8 mouse cellular contexts compared by ENCODE assay signal in genomic region chr10:60373937-60374578, GRCm38 (mm10). TPM values are rescaled to one million over a fixed set of nuclear protein-coding genes. Genes with fewer than 3 reads are reported as not detected.
DNase-seq lines count a peak whose midpoint lies in the region; ATAC-seq lines count a peak whose summit lies in the region.

No protein-coding gene starts in this region.

- H3K4me1 ChIP-seq in neural tube, embryonic 15.5 days: peaks cover 9% of the 10 kb centered on the region; the same call in 1 of the 2 replicates
- peaks cover 20% of the 10 kb centered on the region for H3K4me1 ChIP-seq in heart, embryonic 13.5 days
- peaks cover 13% of the 10 kb centered on the region for H3K4me1 ChIP-seq in limb, embryonic 11.5 days (ENCODE audit: control insufficient read depth, insufficient read depth, low read length)

- H3K9ac ChIP-seq in neural tube, embryonic 15.5 days (replicated peaks): no peak overlapping the region
- H3K9ac ChIP-seq in heart, embryonic 13.5 days: no peak overlapping the region
- H3K9ac ChIP-seq in limb, embryonic 11.5 days (ENCODE audit: low read length): no peak overlapping the region

- no peaks in the 10 kb centered on the region for H3K27me3 ChIP-seq in neural tube, embryonic 15.5 days (replicated peaks)
- no peaks in the 10 kb centered on the region; the same call in 1 of the 2 replicates for H3K27me3 ChIP-seq in heart, embryonic 13.5 days (replicated peaks)
- no peaks in the 10 kb centered on the region for H3K27me3 ChIP-seq in limb, embryonic 11.5 days (ENCODE audit: control insufficient read depth, insufficient read depth, low read length)

- no peak overlapping the region for H3K4me2 ChIP-seq in neural tube, embryonic 15.5 days
- H3K4me2 ChIP-seq in heart, embryonic 13.5 days: no peak overlapping the region
- 0 out of 2 replicates have a peak overlapping the region, but pooled peaks have one; percentile 5 for H3K4me2 ChIP-seq in limb, embryonic 11.5 days (ENCODE audit: low read depth, severe bottlenecking)

- H3K36me3 ChIP-seq in neural tube, embryonic 15.5 days: no peaks in the 10 kb centered on the region
- no peaks in the 10 kb centered on the region for H3K36me3 ChIP-seq in heart, embryonic 13.5 days
- H3K36me3 ChIP-seq in limb, embryonic 11.5 days (ENCODE audit: control insufficient read depth, insufficient read depth, low read length): no peaks in the 10 kb centered on the region

- H3K27ac ChIP-seq in neural tube, embryonic 15.5 days (replicated peaks): no peak overlapping the region
- H3K27ac ChIP-seq in heart, embryonic 13.5 days (replicated peaks): peak overlapping the region; percentile 53; the same call in 1 of the 2 replicates
- H3K27ac ChIP-seq in limb, embryonic 11.5 days (replicated peaks; ENCODE audit: low read depth, low read length): peak overlapping the region; percentile 55; the same call in 1 of the 2 replicates

- H3K4me3 ChIP-seq in neural tube, embryonic 15.5 days (replicated peaks): no peak overlapping the region
- H3K4me3 ChIP-seq in heart, embryonic 13.5 days: no peak overlapping the region
- no peak overlapping the region for H3K4me3 ChIP-seq in limb, embryonic 11.5 days (ENCODE audit: low read depth, low read length)

- 58% methylated on average over 8 of the region's 8 CpGs for whole genome bisulfite sequencing in neural tube, embryonic 15.5 days
- 50% methylated on average over 8 of the region's 8 CpGs for WGBS in heart, embryonic 13.5 days
- WGBS in limb, embryonic 11.5 days: 41% methylated on average over 8 of the region's 8 CpGs

- ATAC-seq in neural tube, embryonic 15.5 days (ENCODE audit: low FRiP score): no peak
- ATAC-seq in heart, embryonic 13.5 days (ENCODE audit: extremely low read depth, insufficient number of reproducible peaks, low FRiP score, low TSS enrichment): no peak
- no peak for ATAC-seq in limb, embryonic 11.5 days (ENCODE audit: insufficient number of reproducible peaks, low FRiP score, low TSS enrichment, low read depth)

- DNase-seq in neural tube, embryonic 10.5 days (ENCODE audit: extremely low spot score, low spot score): peak; percentile 27
- peak; percentile 29 for DNase-seq in limb, embryonic 11.5 days (ENCODE audit: low spot score)
- DNase-seq in ovary, postnatal 36 days (ENCODE audit: low spot score): no peak
- DNase-seq in thymus, postnatal 4 days: no peak
- DNase-seq in thymus, postnatal 10 days (ENCODE audit: low spot score in 2 of 2): no peak
- DNase-seq in frontal cortex, postnatal 10 days (ENCODE audit: low spot score in 2 of 2): no peak

- no peaks in the 10 kb centered on the region for H3K9me3 ChIP-seq in neural tube, embryonic 15.5 days (replicated peaks)
- no peaks in the 10 kb centered on the region for H3K9me3 ChIP-seq in heart, embryonic 13.5 days
- no peaks in the 10 kb centered on the region for H3K9me3 ChIP-seq in limb, embryonic 11.5 days (ENCODE audit: control insufficient read depth, low read length)

RNA-seq across cellular contexts. Expression of gene Gm17455, which starts 25.5 kb away (rescaled TPM):
- polyA plus RNA-seq in neural tube, embryonic 15.5 days (2015; fragmentation: Nextera tagmentation; extraction: Ambion mirVana): 11.3 and 12.5 TPM in 2 replicates
- polyA plus RNA-seq in heart, embryonic 13.5 days (2015; fragmentation: Nextera tagmentation; extraction: Ambion mirVana): 0.62 TPM in 1 of 2 replicates, not detected in the other
- polyA plus RNA-seq in limb, embryonic 11.5 days (2014; fragmentation: Nextera tagmentation; extraction: Ambion mirVana): 1.5 and 2.0 TPM in 2 replicates

RNA-seq across cellular contexts. Expression of gene Vsir, which starts 27.4 kb away (rescaled TPM):
- 4.5 and 4.6 TPM in 2 replicates for polyA plus RNA-seq in neural tube, embryonic 15.5 days (2015; fragmentation: Nextera tagmentation; extraction: Ambion mirVana)
- polyA plus RNA-seq in heart, embryonic 13.5 days (2015; fragmentation: Nextera tagmentation; extraction: Ambion mirVana): 2.4 and 3.2 TPM in 2 replicates
- 1.3 and 2.4 TPM in 2 replicates for polyA plus RNA-seq in limb, embryonic 11.5 days (2014; fragmentation: Nextera tagmentation; extraction: Ambion mirVana)

Comparison
In these comparisons a context has a peak if more than half of its experiments do, and no peak if none do; other contexts are left out.
1. DNase-seq: peak in neural tube, embryonic 10.5 days (single experiment) and limb, embryonic 11.5 days (single experiment); none in ovary, postnatal 36 days (single experiment), thymus, postnatal 4 days (single experiment), thymus, postnatal 10 days (0 of 2) and frontal cortex, postnatal 10 days (0 of 2).